Comparison of ENCODE assay signal across 14 mouse cellular contexts in the genomic region with DNA sequence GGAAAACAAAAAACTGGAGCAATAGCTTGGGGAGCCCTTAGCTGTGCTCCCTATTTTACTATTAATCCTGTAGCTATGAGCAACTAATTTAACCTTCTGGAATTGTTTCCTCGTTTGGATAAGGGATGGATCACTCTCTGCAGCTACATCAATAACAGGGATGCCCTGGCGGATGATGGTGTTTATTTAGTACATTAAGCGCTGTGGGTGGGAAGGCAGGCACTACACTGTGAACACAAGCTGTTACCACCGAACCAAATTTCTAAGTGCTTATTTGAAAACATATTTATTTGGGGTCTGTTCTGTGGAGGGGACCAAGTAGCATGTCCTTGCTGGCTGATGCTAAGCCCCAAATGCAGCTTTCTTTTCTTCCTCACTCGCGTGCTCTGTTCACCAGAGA.
"Had no signal": no experiment of that assay in that cellular context is flagged by ENCODE, and none has a peak within 500 bp of the region (broad histone marks: within the 10 kb centered on the region; RNA-seq: fewer than 3 reads in every experiment).

No protein-coding gene starts in this region.

- H3K4me1 ChIP-seq: intestine, embryonic 15.5 days; liver, embryonic 15.5 days; stomach, embryonic 15.5 days had no signal

- H3K27me3 ChIP-seq: intestine, embryonic 15.5 days; liver, embryonic 15.5 days; midbrain, embryonic 13.5 days; stomach, embryonic 15.5 days had no signal

- H3K36me3 ChIP-seq: intestine, embryonic 15.5 days; liver, embryonic 15.5 days; midbrain, embryonic 13.5 days; stomach, embryonic 15.5 days had no signal

- H3K27ac ChIP-seq: intestine, embryonic 15.5 days; liver, embryonic 15.5 days; midbrain, embryonic 13.5 days; stomach, embryonic 15.5 days had no signal

- DNase-seq: kidney, adult 18-20 months; kidney, postnatal 10 days; kidney, postnatal 4 days; lung, adult 2 months; lung, postnatal 36 days; right cerebral cortex, postnatal 14 days; thymus, adult 2 months; thymus, postnatal 25 days had no signal

- H3K9ac ChIP-seq: intestine, embryonic 15.5 days; liver, embryonic 15.5 days; midbrain, embryonic 13.5 days; stomach, embryonic 15.5 days had no signal

- ATAC-seq: intestine, embryonic 15.5 days; lung, postnatal 0 days; midbrain, embryonic 13.5 days had no signal

- H3K9me3 ChIP-seq: intestine, embryonic 15.5 days; liver, embryonic 15.5 days; midbrain, embryonic 13.5 days; stomach, embryonic 15.5 days had no signal

- H3K4me3 ChIP-seq: intestine, embryonic 15.5 days; liver, embryonic 15.5 days; midbrain, embryonic 13.5 days; stomach, embryonic 15.5 days had no signal

- H3K4me2 ChIP-seq: intestine, embryonic 15.5 days; liver, embryonic 11.5 days; liver, embryonic 15.5 days; midbrain, embryonic 13.5 days; stomach, embryonic 15.5 days had no signal
